Mouse (Mus musculus): ENCODE measurements around the gene Foxp2.

Gene Foxp2

GRCm38 (mm10) chr6:14901183-14901970 is at the start of gene Foxp2:
Gene Foxp2, plus strand, starts transcription at chr6:14901349.
- peak in 1 of 2 experiments; percentile 3 for DNase-seq

GRCm38 (mm10) chr6:14885199-14885598 is 15.9 kb upstream of the Foxp2 start:
- no peak for DNase-seq

- no peak for DNase-seq
These were observed 4.1 kb upstream of the Foxp2 start for GRCm38 (mm10) chr6:14897028-14897427.

- DNase-seq: no peak
These were observed 2.9 kb upstream of the Foxp2 start for GRCm38 (mm10) chr6:14898096-14898855.

- no peak for DNase-seq
These were observed 2.0 kb upstream of the Foxp2 start for GRCm38 (mm10) chr6:14899021-14899610.

GRCm38 (mm10) chr6:14899936-14900578 is 1.1 kb upstream of the Foxp2 start:
- no peak for DNase-seq

- DNase-seq: peak; percentile 2 to 7
These were observed 549 bp upstream of the Foxp2 start for GRCm38 (mm10) chr6:14900579-14901021.

- no peak for DNase-seq
These were observed 972 bp downstream of the Foxp2 start for GRCm38 (mm10) chr6:14901971-14902670.

- DNase-seq: no peak
These were observed 2.3 kb downstream of the Foxp2 start for GRCm38 (mm10) chr6:14903271-14903965.

- DNase-seq: no peak
These were observed 13.9 kb downstream of the Foxp2 start for GRCm38 (mm10) chr6:14915066-14915465.

- DNase-seq: no peak
These were observed 21.6 kb downstream of the Foxp2 start for GRCm38 (mm10) chr6:14922704-14923103.

- DNase-seq: no peak
These were observed 23.9 kb downstream of the Foxp2 start for GRCm38 (mm10) chr6:14924976-14925489.

GRCm38 (mm10) chr6:14951060-14951459 is 49.9 kb downstream of the Foxp2 start:
- no peak for DNase-seq

GRCm38 (mm10) chr6:14952731-14953130 is 51.6 kb downstream of the Foxp2 start:
- no peak for DNase-seq

- no peak for DNase-seq
These were observed 75.9 kb downstream of the Foxp2 start for GRCm38 (mm10) chr6:14977042-14977441.

GRCm38 (mm10) chr6:14978201-14978600 is 77.1 kb downstream of the Foxp2 start:
- DNase-seq: no peak

GRCm38 (mm10) chr6:15008113-15008512 is 107.0 kb downstream of the Foxp2 start:
- no peak for DNase-seq

- DNase-seq: no peak
These were observed 127.3 kb downstream of the Foxp2 start for GRCm38 (mm10) chr6:15028488-15028887.

- no peak for DNase-seq
These were observed 128.4 kb downstream of the Foxp2 start for GRCm38 (mm10) chr6:15029446-15030125.

- DNase-seq: no peak
These were observed 162.1 kb downstream of the Foxp2 start for GRCm38 (mm10) chr6:15063246-15063645.

GRCm38 (mm10) chr6:15101548-15101947 is 200.4 kb downstream of the Foxp2 start:
- DNase-seq: no peak
